Mouse (Mus musculus) 3T3-L1 (cell line): ENCODE measurements at regions not wholly inside any gene's neighbourhood (a gene's known extent, or its start where the extent isn't known, plus 50 kb on each side); places are given as distances from the start of the nearest gene placed in this dataset.

Experiments used
- DNase-seq: peaks from one replicate; pipeline ENCODE4 v3.0.0-alpha.2; 2015; ENCODE audit warnings: low read depth, low spot score

DNA sequence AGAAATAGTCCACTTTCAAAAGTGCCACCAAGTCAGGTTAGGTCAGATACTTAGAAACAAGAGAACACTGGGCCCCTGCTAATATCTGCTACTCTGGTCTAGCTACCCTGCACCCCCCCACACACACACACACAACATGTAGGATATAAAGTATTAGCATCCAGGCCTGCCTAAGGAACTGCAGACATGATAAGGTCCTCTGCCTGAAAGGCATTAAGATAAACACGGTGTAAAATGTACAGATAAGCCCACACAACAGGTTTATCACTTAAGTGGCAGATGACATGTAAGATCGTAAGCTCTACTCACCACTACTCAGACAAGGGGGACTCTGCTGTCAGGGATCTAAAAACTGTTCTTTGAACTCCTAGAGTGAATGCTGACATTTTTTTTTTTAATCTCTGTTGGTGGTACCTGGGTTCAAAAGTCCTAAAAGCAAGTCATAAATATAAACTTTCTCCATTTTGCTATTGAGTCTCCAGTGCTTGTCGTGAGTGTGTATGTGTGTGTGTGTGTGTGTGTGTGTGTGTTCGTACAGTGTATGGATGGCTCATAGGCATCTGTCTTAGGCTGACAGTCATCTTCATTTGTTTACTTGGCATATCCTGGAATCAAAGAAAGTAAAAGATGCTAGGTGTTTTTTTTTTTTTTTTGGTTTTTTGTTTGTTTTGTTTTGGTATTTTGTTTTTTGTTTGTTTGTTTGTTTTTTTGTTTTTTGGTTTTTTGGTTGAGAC, 52.2 kb downstream of the Gm9817 start:
- DNase-seq, result no peak

DNA sequence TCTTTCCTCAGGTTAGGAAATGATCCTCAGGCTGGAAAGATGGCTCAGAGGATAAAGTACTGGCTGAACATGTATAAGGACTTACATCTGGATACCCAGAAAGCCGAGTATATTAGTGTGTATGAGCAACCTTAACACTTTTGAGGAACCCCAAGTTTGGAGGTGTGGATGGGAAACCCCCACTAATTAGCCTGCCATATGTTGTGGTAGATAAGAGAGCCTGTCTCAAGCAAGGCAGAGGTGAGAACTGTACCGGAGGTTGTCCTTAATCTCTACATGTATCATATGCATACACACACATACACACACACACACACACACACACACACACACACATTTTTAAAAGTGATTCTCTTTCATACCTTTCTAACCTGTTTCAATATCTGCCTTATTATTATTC, 62.1 kb downstream of the Gm9817 start:
- no peak for DNase-seq

DNA sequence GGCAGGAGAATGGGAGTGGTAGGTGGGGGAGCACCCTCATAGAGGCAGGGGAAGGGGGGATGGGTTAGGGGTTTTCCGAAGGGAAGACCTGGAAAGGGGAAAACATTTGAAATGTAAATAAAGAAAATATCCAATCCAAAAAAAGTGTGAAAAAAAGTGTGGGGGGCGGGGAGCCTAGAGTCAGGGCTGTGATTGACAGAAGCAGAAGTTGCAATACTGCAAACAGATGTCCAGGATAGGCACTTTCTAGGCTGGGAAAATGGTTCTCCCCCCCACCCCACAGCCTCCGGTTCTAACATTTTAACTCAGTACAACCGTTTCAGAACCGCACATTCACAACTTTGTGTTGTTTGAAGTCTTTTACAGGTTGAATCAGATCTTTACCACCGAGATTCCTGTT, 66.6 kb downstream of the Gm9817 start:
- no peak for DNase-seq

GRCm38 (mm10) chr13:45156223-45156622, 77.7 kb downstream of the Gm9817 start:
- peak; percentile 1 for DNase-seq

- DNase-seq, result no peak
These were observed 78.5 kb downstream of the Gm9817 start for GRCm38 (mm10) chr13:45156982-45157381.

DNA sequence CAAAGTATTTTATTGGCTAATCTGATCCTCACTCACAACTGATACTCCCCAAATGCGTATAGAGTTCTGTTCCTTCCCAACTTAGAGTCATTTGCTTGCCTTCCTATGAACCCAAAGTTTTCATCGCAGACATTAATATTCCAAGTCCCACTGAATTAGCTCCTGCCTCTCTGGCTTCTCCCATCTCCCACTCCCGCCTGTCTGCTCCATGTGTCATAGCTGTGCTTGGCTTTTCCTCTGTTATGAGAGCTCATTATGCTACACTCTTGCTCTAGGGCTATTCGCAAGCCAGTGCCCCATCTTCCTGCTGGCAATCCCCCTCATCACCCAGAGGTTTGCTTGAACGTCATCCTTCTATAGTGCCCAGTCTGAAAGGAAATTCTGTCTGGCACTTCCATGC, 81.8 kb downstream of the Gm9817 start:
- no peak for DNase-seq

- no peak for DNase-seq
These were observed 85.7 kb downstream of the Gm9817 start for GRCm38 (mm10) chr13:45164001-45164778.

DNA sequence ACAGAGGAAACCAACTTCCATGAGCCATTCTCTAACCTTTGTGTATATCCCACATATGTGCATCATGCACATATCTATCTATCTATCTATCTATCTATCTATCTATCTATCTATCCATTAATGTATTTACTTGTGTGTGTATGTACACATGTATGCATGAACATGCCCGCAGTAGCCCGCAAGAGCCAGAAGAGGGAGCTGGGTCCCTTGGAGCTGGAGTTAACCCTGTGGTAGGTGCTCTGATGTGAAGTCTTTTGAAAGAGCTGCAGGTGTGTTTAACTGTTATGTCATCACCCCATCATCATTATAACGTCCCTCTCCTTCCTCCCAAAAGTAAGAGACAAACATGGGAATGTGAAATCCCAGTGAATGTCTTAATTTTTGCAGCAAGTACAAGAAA, 86.7 kb downstream of the Gm9817 start:
- DNase-seq, result peak; percentile 1

DNA sequence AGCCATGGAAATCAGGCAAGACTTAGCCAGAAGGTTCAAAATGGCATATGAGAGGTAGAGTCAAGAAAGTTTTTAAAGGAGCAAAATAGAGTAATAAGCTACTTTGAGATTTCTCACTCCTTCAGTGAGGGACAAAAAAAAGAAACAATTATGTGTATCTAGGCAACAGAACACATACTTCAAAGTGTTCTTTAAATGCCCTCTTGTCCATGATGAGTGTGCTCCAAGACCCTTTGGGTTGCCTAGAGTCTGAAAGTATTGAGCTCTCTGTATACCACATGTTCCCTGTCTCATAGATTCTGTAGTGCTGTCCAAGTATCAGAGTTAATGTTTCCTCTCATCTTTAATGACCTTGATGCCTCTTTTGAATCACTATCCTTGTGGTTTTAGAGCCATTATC, 91.2 kb downstream of the Gm9817 start:
- DNase-seq, result no peak

GRCm38 (mm10) chr13:45173139-45173538, 94.6 kb downstream of the Gm9817 start:
- DNase-seq, result no peak

DNA sequence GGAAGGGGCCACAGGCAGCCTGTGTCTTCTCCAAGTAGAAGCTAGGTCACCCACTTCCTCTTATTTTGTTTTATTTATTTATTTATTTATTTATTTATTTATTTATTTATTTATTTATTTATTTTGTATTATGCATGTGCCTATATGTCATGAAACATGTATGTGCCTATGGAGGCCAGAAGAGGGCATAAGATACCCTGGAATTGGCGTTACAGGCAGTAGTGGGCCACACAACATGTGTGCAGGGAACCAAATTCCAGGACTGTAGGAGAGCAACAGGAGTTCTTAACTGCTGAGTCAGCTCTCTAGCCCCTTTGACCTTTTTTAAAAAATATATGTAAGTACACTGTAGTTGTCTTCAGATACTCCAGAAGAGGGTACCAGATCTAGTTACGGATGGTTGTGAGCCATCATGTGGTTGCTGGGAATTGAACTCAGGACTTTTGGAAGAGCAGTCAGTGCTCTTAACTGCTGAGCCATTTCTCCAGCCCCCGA, 97.3 kb downstream of the Gm9817 start:
- peak; percentile 20 for DNase-seq

GRCm38 (mm10) chr13:45181529-45182230, 103.2 kb downstream of the Gm9817 start:
- DNase-seq, result no peak

DNA sequence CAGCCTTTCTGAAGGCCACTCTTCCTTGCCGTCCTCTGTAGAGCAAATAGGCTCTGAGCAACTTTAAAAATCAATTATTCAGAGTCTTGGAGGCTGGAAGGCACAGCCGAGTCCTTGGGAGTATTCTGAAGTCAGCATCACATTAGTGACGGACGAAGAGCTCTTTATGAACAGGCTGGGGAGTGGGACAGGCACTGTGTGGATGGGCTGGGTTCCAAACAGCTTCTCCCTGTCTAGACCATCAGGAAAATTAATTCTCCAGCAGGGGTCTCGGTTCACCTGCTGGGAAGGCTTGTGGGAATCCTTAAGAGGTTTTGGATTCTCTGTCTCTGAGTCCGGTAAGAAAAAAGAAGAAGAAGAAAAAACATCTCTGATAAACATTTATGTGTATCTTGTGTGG, 110.9 kb downstream of the Gm9817 start:
- no peak for DNase-seq

DNA sequence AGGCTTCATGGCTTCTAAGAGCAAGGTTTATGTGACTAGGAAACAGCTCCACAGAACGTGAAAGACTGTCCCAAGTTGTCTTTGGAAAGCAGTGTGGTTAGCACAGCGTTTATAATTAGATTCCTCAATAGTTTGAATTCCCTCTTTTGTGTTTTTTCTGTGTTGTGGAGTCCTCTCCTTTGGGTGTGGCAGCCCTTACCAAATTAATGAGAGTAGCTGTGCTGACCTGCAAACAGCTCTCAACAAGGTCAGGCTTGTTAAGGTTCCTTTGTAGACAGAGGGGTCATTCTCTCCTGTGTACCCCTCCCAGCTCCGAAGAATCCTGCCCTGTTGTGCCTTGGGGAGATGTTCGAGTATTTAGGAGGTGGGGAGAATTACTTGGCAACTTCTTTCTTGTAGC, 111.7 kb downstream of the Gm9817 start:
- no peak for DNase-seq

DNA sequence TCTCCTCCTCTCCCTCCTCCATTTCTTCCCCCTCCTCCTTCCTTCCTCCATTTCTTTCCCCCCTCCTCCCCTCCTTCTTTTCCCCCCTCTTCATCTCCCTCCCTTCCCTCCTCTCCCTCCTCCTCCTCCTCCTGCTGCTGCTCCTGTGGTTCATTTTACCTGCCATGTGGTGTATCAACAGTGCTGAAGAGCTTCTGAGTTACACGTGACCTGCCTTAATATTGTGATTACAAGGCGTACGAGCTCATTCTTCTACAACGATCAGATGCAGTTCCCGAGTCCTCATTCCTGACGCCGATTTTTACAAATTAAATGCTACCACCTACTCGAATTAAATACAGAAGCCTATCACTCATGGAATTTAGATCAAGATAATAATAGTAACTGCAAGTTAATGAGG, 113.6 kb downstream of the Gm9817 start:
- DNase-seq, result no peak

DNA sequence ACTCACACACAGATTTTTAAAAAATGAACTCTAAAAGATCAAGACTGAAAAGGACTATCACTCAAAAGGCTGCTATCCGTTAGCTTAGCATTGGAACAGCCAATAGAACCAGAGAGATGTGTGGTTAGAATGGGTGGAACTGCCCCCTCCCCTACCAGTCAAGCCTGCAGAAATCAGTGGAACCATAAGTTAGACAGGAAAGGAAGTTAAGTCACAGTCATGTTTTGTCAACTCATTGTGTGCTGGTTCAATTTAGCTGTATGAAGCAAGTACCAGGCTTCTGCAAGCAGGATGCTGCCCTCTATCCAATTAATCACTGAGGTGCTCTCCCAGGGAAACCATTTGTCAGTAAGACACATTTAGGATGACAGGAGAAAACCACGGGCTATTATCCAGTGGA, 117.1 kb downstream of the Gm9817 start:
- DNase-seq, result no peak

- no peak for DNase-seq
These were observed 117.9 kb downstream of the Gm9817 start for GRCm38 (mm10) chr13:45196363-45196762.

DNA sequence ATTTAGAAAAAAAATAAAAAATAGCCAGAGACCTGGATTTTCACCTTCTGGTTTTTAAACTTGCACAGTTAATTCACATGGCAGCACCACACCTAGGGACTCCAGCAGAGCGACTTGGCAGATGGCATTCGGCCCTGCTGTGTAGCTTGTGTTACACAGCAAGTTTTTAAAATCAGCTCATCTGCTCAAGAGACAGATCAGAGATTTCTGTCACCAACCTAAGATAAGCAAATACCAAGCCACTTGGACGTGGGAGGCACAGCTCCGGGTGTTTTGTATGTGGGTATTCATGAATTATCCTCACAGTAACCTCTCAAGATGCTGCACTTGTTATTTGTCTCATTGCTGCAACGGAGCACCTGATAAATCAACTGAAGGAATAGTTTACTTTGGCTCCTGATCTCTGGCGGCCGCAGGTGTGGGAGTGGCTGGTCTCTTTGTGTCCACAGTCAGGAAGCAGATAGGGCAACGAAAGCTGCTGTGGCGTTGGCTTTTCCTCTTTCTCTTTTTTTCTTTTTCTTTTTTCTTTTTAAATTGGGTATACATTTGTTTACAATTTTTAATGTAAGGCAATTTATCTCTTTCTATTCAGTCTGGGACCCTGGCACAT, 122.1 kb downstream of the Gm9817 start:
- DNase-seq, result no peak

DNA sequence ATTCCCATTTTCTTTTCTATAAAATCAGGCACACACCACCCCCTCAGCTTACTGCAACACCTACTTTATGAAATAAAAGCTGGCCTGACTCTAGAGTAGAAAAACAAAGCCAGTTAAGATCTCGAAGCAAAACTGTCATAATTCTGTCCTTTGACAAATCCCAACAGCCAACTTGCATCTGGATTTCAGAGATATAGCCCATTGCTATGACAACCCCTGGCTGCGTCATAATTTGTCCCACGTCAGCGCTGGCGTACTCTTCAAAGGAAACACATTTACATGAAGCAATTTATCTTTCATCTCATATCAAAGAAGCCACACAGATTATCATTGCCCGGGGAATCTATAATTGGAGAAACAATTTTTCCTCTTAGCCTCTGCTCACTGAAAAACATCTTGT, 126.4 kb downstream of the Gm9817 start:
- DNase-seq, result no peak

DNA sequence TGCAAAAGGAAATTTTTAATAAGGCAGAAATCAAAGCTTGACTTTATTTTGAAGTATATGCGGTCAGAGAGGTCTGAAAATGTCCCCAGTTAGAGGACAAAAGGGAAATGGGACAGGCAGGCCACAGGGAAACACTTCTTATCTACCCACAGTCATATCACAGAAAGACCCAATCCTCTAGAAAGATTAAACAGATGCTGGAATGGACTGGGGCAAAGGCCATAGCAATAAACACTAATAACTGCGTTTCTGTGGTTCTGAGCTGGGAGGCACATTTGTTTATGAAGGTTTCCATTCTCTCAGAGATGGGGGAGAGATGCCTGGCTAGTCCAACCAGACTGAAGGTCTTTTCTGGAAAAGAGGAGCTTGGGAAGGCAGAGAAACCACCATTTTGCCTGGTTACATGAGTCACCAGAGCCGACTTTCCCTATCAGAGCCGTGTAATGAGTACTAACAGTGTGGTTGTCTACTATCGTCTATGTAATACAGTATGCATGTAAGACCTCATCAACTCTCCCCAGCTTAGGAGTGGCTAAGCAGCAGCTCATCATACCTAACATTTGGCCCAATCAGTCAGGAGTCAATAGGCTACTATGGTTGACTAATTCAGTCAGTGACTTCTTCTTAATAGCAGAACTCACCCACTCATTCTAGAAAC, 130.2 kb downstream of the Gm9817 start:
- DNase-seq, result no peak

DNA sequence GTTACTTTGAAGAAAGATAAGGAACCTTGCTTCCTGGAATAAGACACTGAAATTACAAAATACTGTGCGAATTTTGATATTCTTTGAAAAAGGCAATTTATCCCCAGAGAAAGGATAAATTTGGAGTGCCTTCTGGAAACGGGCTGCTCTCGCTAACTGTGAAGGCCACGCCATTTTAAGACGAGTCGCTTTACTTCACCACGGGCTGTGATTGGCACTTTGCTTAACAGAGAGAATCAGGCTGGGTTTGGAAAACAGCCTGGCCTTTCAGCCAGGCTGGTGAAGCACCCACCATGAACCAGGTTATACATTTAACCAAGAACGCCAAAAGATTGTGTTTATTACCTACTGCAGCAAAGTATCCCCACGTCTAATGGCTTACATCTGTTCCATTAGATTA, 132.7 kb downstream of the Gm9817 start:
- no peak for DNase-seq
